Mouse (Mus musculus) right cerebral cortex, adult 2 months (tissue): ENCODE measurements at regions not wholly inside any gene's neighbourhood (a gene's known extent, or its start where the extent isn't known, plus 50 kb on each side); places are given as distances from the start of the nearest gene placed in this dataset.
"Not testable (repeated sequence)": the region's sequence is repeated elsewhere in the genome, so short reads cannot be mapped to it uniquely, and the experiment has no call there.

Source experiments
- DNase-seq, 2 experiments: peaks; one replicate each; pipeline ENCODE4 v3.0.0; 2021 to 2022; ENCODE audit warnings: low spot score in 2 of 2

- DNase-seq = no peak
Measured at GRCm38 (mm10) chr5:91892338-91892737, 70.5 kb downstream of the Rchy1 start.

DNA sequence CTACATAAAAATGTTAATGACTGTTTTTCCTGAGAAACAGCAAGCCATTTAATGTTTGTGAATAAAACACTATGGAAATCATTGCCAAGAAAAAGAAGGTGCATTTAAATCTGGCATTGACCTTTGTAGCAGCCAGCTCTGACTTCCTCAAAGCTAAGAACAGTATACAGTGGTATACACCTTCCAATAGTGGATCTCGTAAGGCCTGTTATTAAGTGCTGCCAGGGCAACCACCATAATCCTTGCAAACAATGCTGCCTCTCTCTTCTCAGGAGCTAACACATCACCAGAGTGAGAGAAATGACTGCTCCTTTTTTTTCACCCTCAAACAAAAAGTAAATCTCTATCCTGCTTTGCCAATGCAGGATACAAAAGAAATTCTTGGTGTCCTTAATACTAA is 81.1 kb downstream of the Rchy1 start:
- DNase-seq = no peak

DNA sequence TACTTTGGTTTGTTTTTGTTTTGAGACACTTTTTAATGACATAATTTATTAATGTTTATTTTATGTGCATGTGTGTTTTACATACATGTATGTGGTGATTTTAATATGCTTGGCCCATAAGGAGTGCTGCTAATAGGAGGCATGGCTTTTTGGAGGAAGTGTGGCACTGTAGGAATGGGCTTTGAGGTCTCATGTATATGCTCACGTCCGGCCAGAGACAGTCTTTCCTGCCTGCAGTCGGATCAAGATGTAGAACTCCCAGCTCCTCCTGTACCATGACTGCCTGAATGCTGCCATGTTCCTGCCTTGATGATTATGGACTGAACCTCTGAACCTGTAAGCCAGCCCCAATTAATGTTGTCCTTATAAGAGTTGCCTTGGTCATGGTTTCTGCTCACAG is 82.6 kb downstream of the Rchy1 start:
- DNase-seq = no peak

GRCm38 (mm10) chr5:91878627-91879026 is 84.2 kb downstream of the Rchy1 start:
- DNase-seq = no peak

- DNase-seq = no peak
Measured at GRCm38 (mm10) chr5:91876682-91877031, 86.2 kb downstream of the Rchy1 start.

GRCm38 (mm10) chr5:91875875-91876681 is 86.8 kb downstream of the Rchy1 start:
- DNase-seq = no peak

DNA sequence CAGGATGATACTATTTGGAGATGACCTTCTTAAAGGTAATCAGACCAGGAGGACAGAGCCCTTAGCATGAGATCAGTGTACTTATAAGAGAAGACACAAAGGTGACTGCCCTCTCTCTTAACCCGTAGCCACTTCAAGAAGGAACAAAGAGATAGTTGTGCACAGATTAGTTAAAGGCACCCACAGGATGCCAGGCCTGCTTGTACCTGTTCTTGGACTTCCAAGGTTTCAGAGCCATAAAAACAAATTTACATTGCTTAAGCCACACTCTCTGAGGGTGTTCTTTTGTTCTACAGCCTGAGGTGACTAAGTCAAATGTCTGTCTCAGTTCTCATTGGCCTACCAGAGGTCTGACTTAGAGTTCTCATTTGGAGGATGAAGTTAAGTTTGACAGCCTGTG is 90.1 kb downstream of the Rchy1 start:
- no peak for DNase-seq

DNA sequence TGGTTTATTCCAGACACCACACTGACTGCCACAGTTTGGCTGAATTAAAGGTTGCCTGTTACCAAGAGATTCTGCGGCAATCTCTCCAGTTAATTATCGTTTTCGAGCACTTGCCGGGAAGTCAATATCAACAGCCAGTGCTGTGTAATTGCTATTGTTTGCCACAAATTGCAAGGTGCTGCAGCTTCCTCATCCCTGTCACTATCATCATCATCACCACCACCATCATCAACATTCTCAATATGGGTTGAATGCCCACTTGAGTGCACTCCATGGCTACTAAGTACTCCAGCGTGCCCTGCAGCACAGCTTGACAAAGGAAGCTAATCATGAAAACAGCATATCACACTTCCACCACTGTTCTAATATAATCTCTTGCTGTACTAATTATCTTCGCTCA is 93.1 kb downstream of the Rchy1 start:
- DNase-seq = no peak

- no peak for DNase-seq
Measured at GRCm38 (mm10) chr5:91866184-91866583, 96.7 kb downstream of the Rchy1 start.

GRCm38 (mm10) chr5:91865365-91865764 is 97.5 kb downstream of the Rchy1 start:
- no peak for DNase-seq

- no peak for DNase-seq
Measured at GRCm38 (mm10) chr5:91862843-91863242, 100.0 kb downstream of the Rchy1 start.

GRCm38 (mm10) chr5:91862243-91862642 is 100.6 kb downstream of the Rchy1 start:
- no peak for DNase-seq

GRCm38 (mm10) chr5:91861440-91862187 is 101.3 kb downstream of the Rchy1 start:
- DNase-seq = peak; percentile 16 to 23

- DNase-seq = no peak
Measured at GRCm38 (mm10) chr5:91860489-91860888, 102.4 kb downstream of the Rchy1 start.

GRCm38 (mm10) chr5:91852330-91852729 is 110.5 kb downstream of the Rchy1 start:
- no peak for DNase-seq

GRCm38 (mm10) chr5:91850862-91851569 is 111.9 kb downstream of the Rchy1 start:
- DNase-seq = not testable (repeated sequence)

GRCm38 (mm10) chr5:91850440-91850839 is 112.4 kb downstream of the Rchy1 start:
- no peak for DNase-seq

DNA sequence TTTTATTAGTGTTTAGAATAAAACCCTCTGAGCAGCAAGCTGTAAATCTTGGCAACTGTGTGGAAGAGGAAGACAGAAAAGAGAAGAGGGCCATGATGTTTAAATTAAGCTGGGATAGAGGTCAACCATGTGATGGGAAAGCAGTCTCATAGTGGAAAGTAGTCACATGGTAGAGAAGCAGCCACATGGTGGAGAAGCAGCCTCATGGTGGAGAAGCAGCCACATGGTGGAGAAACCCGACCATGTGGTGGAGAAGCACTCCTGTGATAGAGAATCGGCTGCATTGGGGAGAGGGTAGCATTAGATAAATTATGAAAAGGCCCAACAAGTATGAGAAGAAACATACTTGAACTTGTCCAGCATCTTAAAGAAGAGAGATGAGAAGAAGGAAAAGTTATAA is 113.3 kb downstream of the Rchy1 start:
- DNase-seq = no peak

- no peak for DNase-seq
Measured at GRCm38 (mm10) chr5:91849114-91849513, 113.8 kb downstream of the Rchy1 start.

DNA sequence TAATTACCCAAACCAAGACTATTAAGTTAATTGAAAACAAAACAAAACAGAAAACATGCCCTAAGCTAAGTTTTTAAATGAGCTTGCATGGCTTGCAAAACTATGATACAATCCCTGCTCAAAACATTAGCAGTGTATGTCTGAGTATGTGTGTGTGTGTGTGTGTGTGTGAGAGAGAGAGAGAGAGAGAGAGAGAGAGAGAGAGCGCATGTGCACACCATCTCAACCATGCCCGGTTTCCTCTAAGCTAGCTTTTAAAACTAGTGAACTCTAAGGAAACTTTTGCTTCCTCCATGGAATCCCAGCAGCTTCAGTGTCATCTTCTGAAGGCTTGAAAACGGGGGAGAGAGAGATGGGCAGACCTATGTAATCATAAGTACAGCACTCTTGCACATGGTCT is 114.3 kb downstream of the Rchy1 start:
- DNase-seq = no peak

DNA sequence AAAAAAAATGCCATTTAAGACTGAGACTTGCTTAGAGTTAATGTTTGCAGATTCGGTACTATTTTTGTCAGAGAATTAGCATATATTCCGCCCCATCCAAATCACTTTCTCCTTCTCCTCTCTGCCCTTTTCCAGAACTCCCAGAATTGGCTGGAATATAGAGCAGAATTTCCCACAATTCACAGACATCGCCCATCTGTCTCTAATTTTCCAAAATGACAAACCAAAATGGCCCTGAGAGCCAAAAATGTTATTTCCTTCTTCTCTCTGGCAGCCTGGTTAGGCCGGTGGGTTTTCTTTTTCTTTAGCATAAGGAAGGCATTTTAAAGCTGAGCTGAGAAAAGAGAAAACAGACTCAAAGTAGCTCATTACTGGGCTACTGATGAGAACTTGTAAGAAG is 119.8 kb downstream of the Rchy1 start:
- no peak for DNase-seq

DNA sequence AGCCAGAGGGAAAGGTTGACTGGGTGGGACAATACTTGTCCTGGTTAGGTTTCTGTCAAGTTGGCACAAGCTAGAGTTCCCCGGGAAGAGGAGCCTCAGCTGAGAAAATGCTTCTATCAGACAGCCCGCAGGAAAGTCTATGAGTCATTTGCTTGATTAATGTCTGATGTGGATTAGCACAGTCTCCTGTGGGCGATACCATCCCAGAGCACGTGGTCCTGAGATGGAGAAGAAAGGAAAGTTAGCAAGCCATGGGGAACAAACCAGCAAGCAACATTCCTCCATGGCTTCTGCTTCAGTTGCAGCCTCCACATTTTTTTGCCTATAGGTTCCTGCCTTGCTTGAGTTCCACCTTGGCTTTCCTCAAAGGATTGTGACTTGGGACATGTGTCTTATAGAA is 121.8 kb downstream of the Rchy1 start:
- DNase-seq = peak in 1 of 2 experiments; percentile 15

- DNase-seq = no peak
Measured at GRCm38 (mm10) chr5:91828481-91828880, 134.4 kb downstream of the Rchy1 start.
